Mouse (Mus musculus) retina, adult 2 months (tissue): ENCODE measurements at regions not wholly inside any gene's neighbourhood (a gene's known extent, or its start where the extent isn't known, plus 50 kb on each side); places are given as distances from the start of the nearest gene placed in this dataset.

Experiments
- DNase-seq: peaks from one replicate; pipeline ENCODE4 v3.0.0-alpha.2; 2012; ENCODE audit warnings: low read depth, low spot score

DNA sequence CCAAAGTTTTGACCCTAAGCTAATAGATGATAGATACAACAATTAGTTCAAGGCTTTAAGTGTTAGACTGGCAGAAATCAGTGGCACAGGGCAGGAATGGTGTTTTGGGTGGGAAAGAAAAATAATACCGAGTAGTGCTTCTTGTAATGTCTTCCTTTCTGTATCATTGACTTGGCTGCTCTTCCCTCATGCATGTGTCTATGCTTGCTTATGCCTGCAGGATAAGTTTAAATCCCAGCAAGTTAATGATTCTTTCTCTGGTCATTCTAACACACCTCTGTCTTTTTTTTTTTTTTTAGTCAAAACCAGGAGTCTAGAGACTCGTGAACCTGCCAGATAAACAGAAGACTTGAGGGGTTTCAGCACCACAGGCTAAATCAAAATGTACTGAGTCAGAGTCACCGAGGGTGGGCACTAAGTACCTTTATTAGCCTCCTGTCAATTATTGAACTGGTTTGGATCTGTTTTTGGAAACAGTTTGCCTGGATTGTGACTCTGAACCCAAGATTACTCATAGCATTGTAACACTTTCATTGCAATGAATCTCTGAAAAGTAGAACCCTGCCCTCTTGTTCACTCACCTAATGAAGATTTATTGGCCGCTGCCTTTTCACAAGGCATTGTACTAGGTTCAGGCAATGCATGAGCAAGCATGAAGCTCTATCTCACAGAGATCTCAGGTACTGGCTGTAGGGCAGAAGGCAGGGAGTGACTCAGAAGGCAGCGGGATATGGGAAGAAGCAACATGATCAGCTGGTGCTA is 374.8 kb upstream of the A1bg start:
- no peak for DNase-seq

DNA sequence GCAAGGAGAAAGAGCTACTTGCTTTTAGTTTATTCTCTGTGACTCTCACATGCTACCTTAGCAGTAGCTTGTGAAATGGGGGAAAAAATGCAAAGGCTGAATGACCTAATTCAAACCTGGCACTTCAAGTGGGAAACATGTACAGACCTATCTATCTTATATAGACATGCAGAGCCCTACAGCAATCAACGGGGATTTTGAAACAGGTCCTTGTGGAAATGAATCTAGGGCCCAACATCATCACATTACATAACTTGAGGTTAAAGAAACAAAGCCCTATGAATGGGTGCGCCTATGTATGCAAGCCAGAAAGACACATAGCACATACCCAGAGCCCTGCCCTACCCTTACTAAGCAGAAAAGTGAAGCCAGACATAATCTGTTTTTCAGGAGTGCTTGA is 371.8 kb upstream of the A1bg start:
- DNase-seq, result no peak

DNA sequence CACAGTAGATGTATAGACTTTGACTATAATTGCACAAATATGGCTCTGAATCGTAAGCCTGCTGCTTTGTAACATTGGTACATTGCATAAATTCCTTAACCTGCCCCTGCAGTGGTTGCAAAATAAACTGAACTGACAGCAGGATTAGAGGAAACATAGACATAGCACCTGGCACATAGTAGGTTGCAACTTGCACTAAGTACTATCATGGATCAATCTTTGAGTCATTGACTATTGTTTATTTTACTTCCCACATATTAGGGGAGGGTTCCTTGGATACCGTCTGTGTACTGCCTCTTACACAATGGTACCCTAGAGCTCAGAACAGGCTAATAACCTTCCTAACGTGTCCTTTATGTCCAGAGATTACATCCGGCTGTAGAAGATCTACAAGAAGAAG is 371.3 kb upstream of the A1bg start:
- no peak for DNase-seq

DNA sequence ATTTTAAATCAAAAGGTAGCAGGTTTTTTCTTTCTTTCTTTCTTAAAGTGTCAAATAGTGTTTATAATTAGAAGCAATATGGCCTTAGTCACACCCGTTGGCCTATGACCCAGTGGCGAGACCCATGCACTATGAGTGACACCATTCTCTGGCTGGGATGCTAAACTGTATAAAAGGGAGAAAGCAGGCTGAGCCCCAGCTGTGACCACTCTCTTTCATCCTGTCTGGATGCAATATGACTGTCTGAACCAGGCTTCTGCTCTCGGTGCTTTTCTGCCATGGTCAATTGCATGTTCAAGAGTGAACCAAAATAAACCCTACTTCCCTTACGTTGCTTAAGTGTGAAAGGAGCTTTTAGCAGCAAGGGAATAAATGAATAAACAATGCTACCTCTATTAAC is 346.0 kb upstream of the A1bg start:
- DNase-seq, result no peak

DNA sequence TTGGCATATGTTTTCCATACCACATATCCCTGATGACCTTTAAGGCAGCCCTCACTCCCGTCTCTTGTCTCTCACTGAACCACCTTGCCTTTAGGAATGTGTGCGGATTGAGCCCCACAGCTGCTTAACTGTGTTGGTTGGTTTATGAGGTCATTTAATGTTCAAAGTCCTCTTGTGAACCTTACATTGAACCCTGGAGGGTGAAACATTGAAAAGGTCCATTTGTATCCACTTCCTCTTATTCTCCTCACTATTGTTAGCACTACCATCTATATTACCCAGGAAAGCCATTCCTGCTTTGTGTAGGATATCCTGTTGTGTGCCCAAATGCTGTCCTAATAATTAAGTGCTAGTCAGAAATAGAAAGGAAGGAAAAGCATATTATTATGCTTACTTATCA is 336.2 kb upstream of the A1bg start:
- DNase-seq, result no peak

DNA sequence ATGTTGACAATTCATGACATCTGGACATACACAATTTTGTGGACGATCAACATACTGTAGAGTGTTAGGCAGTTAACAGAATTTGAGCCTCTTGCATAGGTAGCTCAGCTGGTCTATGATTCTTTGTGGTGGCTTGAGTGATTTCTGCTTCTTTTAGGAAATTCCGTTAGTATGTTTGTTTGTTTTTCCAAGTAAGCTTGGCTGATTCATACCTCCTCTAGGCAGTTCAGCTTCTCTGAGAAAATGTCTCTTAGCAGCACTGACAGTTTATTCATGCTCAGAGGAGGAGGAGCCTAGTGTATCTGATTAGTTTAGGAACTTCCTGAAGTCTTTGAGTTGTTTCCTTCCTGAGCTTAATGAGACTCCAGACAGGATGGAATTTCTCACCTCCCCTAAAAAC is 321.7 kb upstream of the A1bg start:
- DNase-seq, result no peak

DNA sequence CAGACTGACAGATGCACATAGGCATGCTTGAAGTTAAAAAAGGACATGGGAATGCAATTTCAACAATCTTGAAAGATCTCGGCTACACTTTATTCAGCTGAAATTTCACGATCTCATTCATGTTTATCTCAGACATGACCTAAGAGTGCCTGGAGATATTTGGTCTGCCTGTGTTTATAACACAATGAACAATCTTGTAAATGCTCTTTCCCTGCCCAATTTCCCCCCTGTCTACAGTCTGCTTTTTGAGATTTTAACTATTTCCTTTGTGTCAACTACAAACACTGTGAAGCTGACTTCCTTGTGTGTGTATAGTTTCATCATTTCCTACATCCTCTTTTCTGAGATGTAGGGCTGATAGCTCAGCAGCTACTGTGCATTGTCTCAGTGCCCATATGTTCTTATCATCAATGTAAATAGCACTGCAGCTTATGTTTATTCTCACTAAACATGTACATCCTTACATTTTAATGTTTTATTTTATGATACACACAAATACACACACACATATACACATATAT is 319.4 kb upstream of the A1bg start:
- DNase-seq, result no peak

DNA sequence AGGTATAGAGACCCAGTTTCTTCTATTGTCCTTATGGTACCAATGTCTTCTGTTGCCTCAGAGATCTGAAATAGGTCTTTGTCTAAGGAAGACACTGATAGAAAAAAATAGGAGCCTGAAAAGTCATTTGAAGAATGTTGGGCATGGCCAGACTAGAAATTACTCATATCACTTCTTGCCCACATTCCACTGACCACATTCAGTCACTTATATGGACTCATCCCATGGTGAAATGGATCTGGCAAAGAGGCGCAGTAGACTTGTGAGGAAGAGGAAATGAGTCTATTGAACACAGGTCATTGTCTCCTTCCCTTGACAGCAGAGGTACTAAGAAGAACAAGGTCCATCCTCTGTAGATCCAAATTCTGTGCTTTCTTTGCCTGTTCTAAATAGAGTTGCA is 318.9 kb upstream of the A1bg start:
- no peak for DNase-seq

DNA sequence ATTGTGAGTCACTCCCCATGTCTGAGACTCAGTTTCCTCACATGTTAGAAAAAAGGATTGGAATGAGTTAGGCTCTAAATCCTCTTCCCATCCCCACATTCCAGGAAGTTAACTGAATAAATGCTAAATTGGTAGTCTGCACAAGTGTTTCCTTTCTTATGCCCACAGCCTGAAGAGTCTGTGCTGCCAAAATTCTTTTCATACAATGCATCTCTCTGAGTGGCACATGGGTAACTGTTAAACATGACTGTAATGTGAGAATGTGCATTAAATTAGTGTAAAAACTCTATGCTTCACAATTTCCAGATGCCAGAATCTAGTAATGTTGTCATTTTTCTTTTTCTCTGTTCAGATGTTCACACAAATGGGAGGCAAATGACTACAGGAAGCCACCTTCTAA is 317.5 kb upstream of the A1bg start:
- DNase-seq, result no peak

DNA sequence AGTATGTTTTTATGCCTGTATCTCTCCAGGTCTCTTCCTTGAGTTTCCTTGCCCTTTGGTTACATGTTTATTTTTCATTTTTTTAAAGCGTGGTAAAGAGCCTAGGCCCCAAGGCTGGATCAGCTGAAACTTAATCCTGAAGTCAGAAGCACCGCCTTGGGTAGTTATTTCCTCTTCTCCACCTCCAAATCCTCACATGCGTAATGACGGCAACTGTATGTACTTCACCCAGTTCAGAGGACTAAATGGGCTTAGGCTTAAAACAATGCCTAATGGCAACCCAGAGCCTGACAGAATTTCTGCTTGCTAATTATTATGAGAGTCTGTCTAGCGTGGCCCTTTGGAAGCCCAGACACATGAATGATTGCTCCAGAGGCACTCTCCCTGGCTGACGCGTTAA is 316.6 kb upstream of the A1bg start:
- DNase-seq, result no peak

DNA sequence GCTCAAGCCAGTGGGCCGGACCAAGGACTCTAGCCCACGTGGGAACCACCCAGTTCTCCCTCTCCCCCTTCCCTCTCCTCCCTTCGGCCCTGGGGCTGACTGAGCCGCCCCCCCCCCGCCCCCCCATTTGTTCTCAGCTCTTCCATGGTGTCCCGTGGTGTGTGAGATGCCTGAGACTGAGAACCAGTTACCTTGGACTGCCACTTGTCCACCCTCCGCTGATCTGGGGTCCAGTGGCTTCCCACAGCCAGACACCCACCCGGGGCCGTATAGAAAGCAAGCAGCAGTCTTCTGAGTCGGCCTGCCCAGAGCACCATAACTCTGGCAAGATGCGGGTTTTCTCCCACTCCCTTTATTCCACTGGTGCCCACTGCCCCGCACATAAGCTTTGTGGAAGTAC is 316.2 kb upstream of the A1bg start:
- DNase-seq, result no peak

DNA sequence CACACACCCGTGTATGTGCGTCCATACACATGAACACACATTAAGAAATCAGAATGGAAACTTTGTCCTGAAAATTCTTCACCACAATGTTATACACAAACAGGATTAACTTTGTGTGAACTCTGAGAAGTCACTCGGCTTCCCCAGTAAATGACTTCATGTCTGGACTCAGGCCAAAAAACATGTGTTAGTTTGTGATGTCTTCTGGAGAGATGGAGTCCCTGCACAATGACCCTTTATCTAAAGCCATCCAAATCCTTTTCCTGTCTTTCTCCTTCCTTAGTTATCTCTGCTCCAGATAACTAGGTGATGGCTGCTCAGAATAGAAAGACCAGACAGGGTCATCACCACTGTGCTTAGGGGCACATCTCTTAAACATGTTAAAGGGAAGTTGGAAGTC is 306.8 kb upstream of the A1bg start:
- no peak for DNase-seq

DNA sequence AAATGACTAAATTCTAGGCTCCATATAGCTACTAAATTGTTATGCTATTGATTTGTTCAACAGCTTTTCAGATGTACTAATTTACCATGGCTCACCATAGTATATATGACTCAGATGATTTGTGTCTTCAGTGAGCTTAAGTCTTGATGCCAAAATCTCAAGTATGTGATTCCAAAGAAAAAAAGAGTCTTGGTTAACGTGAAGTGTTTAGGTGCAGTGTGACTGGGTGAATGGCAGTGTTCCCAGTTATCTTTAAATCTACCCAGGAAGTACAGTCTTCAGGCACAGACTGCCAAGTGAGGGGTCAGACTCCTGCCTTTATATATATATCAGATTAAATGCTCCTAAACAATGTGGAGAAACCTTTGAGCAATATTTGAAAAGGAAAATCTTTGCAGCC is 300.1 kb upstream of the A1bg start:
- no peak for DNase-seq

DNA sequence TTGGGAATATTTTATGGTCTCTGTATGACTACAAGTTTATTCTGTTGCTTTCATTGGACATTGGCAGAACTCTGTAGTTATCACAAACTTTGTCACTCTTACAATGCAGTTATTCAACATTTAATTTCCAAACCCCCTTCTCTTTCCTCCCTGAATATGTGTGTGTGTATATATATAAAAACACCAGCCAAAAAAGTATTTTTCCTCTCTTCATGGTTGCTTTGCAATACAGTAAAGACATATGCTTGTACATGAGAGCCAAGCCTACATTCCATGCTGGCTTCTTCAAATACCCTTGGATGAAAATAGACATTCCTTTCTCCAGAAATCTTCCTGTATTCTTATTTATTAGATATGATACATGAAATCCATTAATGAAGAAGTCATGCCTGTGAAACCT is 287.3 kb upstream of the A1bg start:
- DNase-seq, result no peak

DNA sequence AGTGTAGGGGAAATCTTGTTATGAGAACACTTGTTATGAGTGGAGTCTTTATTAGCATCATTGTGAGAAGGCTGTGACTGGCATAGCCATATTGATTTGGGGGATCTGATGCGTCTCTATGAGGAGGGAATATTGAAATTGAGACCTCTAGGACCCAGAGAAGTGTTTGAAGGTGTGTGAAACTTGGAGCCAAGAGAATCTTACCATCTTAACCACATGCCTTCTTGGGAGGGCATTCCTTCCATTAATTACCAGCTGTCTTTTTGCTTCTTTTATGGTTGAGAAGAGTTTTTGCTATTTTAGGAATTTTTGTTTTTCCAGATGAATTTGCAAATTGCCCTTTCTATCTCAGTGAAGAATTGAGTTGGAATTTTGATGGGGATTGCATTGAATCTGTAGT is 267.2 kb upstream of the A1bg start:
- DNase-seq, result no peak

DNA sequence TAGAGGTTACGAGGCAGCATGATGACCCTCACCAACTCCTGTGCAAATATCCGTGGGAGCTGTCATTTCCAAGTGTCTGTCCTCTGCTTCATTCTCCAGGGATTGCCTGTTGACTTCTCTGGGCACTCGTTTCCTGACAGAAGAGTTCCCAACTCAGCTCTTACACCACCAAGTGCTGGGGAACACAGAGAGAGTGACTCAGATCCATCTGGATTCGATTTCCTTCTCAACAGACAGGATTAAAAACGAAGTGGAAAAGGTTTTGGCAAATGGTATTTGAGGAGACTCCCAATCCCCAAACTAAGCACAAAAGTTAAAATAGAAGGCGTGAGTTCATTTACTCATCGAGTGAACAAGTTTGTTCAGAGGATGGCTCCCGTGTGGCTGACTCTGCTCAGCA is 266.7 kb upstream of the A1bg start:
- no peak for DNase-seq

DNA sequence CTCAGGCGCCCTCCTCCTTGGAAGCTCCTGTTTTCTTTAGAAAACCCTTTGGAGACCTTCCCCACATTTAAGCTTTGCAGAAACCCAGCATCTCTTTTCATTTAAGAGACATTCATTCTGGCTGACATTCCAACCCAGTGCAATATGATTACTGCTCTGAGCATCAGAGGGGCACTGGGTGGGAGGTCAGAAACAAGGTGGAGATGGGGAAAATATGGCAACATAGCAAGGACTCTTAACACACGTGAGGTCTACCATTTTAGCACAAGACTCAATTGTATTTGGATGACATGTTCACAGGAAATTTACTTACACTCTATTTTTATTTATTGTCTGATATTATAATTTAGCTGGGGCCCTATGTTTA is 261.8 kb upstream of the A1bg start:
- DNase-seq, result no peak

DNA sequence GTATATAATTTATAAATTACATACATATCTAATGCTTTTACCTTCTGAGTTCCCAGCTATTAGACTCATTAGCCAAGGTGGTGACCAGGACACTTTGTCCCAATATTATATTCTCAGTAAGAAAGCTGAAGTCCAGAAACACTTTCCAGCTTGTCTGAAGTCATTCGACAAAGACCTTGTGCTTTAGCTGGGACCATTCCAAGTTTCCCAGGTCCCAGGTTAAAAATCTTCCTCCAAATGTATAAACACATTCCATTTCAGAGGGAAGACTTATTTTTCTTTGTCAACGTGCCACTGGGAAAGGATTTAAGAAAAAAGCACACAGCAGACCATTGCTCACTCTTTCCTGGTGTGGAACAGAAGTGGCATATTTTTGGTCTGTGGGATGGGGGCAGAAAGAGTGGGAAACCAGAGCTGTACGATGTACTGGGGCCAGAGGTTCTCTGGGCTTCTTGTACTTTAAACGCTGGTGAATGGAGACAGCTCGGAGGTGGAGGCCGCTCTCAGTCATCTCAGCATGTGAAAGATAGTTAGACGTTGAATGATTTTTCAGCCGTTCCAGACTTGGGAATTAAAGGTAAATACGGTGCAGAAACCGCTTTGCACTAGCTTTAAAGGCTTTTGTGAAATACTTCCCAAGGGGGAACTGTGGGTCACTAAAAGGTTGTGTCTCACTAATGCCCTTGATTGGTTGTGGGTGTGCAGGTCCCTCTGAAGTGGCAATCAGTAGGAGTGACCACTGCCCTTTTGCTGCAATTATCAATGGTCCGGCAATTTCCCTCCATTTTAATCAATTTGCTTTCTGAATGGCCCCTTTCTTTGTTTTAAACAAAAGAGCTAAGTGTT is 261.2 kb upstream of the A1bg start:
- DNase-seq, result no peak

DNA sequence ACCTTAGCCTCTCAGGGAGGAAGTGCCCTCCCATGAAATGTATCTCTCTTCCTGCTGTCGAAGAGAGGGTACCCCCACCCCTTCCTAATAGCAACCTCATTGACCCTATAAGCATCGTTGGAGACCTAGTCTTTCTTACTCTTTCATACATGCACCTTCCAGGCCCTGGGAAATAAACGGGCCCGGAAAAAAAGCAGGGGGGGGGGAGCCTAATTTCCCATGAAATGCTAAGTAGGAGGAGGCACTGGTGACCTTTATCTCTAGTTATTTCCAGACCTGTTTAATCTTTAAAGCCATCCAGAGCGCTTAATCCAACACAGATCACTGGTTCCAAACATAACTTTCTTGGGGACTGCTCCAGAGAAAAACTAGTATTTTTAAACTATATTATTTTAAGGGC is 260.5 kb upstream of the A1bg start:
- no peak for DNase-seq

DNA sequence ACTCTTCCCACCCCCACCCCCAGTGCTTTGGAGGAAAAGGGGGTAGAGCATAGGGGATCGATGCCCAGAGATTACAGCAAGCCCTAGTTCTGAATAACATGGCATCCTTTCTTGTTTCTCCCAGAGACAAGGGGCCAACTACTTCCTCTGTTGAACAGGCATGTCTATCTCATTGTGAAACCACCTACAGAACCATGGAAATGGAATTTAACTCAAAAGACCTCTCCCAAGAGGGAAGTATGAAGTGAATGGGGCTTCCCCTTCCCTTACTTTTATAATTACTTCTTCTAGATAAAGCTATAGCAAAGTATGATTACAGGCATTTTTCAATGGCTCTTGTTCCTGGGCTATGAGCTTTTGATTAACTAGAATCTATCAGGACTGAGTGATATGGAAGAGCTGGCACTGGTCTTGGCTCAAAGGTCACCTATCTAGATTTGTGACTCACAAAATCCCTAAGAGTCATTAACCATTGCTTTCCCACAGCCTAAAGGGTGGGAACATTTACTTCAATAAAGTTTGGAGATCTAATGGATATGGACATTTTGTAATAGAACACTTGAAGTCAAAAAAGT is 246.1 kb upstream of the A1bg start:
- DNase-seq, result no peak

DNA sequence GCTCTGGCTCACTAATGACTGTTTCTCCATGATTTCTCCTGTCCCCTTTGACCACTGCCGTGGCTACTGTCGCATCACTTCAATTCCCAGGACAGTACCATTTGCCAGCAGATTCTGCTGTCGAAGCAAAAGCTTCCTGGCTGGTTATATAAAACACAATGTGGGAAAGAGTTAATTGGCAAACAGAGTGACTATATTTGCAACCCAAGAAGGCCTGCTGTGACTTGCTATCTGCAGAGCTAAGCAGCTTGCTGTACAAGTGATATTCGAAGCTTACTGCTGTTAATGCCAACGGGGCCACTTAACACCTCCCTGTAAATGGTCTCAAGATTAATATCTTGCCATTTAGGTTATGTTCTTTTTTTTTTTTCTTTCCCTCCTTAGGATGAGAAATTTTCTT is 242.2 kb upstream of the A1bg start:
- no peak for DNase-seq

DNA sequence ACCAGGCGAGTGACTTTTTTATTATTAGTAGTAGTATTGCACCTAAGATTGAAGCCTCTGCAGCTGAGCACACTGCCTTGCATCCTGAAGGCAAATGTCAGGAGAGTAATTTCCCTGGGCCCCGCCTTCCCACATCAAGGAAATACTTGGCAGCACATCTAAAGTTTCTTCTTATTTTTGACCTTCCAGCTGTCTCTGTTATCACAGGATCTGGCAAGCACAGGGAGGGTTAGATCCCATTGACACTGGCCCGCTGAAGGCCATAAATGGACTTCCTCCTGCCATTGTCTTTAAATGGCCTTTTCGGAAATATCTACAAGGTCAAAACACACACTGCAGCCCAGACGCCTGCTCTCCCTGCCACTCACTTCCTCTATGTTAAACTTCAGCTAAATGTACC is 238.6 kb upstream of the A1bg start:
- no peak for DNase-seq

DNA sequence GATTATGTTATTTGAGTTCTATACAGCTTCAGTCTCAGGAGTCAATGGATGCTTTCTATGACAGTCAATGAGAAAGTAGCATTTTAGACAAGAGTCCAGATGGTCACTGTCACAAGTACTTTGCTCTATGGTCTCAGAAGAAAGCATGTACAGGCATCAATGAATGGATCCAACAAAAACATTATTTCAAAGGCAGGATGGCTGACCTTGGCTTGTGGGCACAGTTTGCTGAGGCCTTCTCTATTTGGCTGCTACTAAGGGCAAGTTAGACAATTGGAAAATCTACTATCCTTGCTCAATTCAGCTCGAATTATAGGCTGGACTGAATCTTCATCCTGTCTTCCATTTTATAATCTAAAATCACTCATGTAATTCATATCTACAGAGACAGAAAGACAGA is 237.9 kb upstream of the A1bg start:
- DNase-seq, result no peak
